13 mouse cellular contexts compared by ENCODE assay signal in the genomic region with DNA sequence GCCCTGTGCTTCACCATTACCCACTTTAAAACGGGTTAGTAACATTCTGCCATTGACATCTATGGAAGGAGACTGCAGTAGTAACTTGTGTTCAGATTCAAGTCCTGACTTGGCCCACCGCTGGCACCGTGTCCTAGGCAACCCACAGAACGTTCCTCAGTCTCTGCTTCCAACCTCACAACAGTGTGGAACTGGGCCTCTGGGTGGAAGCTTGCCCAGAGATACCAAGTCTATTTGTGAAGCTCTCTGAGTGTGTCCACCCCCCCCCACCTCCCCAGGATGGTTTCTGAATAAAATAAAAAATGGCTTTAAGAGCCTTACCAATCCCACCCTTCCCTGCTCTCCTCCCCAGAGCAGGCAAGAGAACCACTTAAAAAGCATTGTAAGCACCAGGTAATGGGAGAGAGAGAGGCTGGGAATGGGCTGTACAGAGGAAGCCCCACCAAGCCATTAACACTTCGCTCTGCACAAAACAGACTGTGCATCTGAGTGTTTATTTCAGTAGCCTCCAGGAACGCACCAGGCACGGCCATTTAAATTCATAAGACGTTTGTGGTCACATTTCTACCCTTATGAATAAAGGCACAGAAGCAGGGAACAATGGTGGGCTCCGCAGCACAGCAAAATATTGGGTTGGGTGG.
A peak's percentile ranks its signal among the peaks of the same experiment; 100 is the strongest.
DNase-seq lines count a peak whose midpoint lies in the region; ATAC-seq lines count a peak whose summit lies in the region.
"Had no signal": no experiment of that assay in that cellular context is flagged by ENCODE, and none has a peak within 500 bp of the region (broad histone marks: within the 10 kb centered on the region; RNA-seq: fewer than 3 reads in every experiment).

No protein-coding gene starts in this region.

- H3K4me2 ChIP-seq in hindbrain, embryonic 12.5 days (replicated peaks) = 0 out of 2 replicates have a peak overlapping the region, but pooled peaks have one; percentile 22
- peak overlapping the region; percentile 37 for H3K4me2 ChIP-seq in midbrain, embryonic 13.5 days (replicated peaks)
- H3K4me2 ChIP-seq: embryonic facial prominence, embryonic 12.5 days; liver, embryonic 12.5 days had no signal

- H3K27ac ChIP-seq in hindbrain, embryonic 12.5 days = peak overlapping the region; percentile 85
- peak overlapping the region; percentile 95 for H3K27ac ChIP-seq in midbrain, embryonic 13.5 days
- H3K27ac ChIP-seq: liver, embryonic 12.5 days had no signal

- no peaks in the 10 kb centered on the region for H3K27me3 ChIP-seq in hindbrain, embryonic 12.5 days
- H3K27me3 ChIP-seq in midbrain, embryonic 13.5 days = no peaks in the 10 kb centered on the region
- H3K27me3 ChIP-seq: embryonic facial prominence, embryonic 12.5 days; liver, embryonic 12.5 days had no signal

- DNase-seq in frontal cortex, postnatal 25 days (ENCODE audit: low spot score in 2 of 2) = no peak
- DNase-seq in right cerebral cortex, postnatal 4 days = peak; percentile 29
- DNase-seq in urinary bladder, postnatal 10 days (ENCODE audit: low spot score) = no peak
- DNase-seq in urinary bladder, adult 18-20 months (ENCODE audit: low spot score in 2 of 2) = no peak
- no peak for DNase-seq in heart, postnatal 25 days (ENCODE audit: low spot score)
- DNase-seq: cerebellum, adult 9-10 months; kidney, postnatal 25 days; layer of hippocampus, postnatal 36 days had no signal

- peaks cover 32% of the 10 kb centered on the region for H3K4me1 ChIP-seq in hindbrain, embryonic 12.5 days
- H3K4me1 ChIP-seq in midbrain, embryonic 13.5 days (replicated peaks) = peaks cover 40% of the 10 kb centered on the region

- intact Hi-C loops in heart, postnatal 25 days (cut with DNase I) = no loop called here

- peak; percentile 68 for ATAC-seq in frontal cortex, adult (ENCODE audit: low TSS enrichment)
- peak; percentile 33 for ATAC-seq in hindbrain, embryonic 12.5 days (ENCODE audit: low FRiP score)
- ATAC-seq in midbrain, embryonic 13.5 days = peak; percentile 63

- peak overlapping the region; percentile 6; the same call in 1 of the 2 replicates for H3K9ac ChIP-seq in hindbrain, embryonic 12.5 days
- H3K9ac ChIP-seq in midbrain, embryonic 13.5 days (replicated peaks) = peak overlapping the region; percentile 57
- H3K9ac ChIP-seq: liver, embryonic 12.5 days had no signal

- no peaks in the 10 kb centered on the region for H3K36me3 ChIP-seq in hindbrain, embryonic 12.5 days
- H3K36me3 ChIP-seq in midbrain, embryonic 13.5 days = no peaks in the 10 kb centered on the region
- H3K36me3 ChIP-seq: embryonic facial prominence, embryonic 12.5 days; liver, embryonic 12.5 days had no signal

- WGBS in hindbrain, embryonic 12.5 days = 66% methylated on average over 9 of the region's 9 CpGs
- 55% methylated on average over 9 of the region's 9 CpGs for WGBS in midbrain, embryonic 13.5 days

- H3K9me3 ChIP-seq in hindbrain, embryonic 12.5 days (replicated peaks) = no peaks in the 10 kb centered on the region
- no peaks in the 10 kb centered on the region for H3K9me3 ChIP-seq in midbrain, embryonic 13.5 days
- H3K9me3 ChIP-seq: embryonic facial prominence, embryonic 12.5 days; liver, embryonic 12.5 days had no signal

- no peak overlapping the region for H3K4me3 ChIP-seq in hindbrain, embryonic 12.5 days
- no peak overlapping the region for H3K4me3 ChIP-seq in midbrain, embryonic 13.5 days (replicated peaks)
- H3K4me3 ChIP-seq: embryonic facial prominence, embryonic 12.5 days; liver, embryonic 12.5 days had no signal
